30 mouse cellular contexts compared by ENCODE assay signal in genomic region chr1:91123004-91123403, GRCm38 (mm10). TPM values are rescaled to one million over a fixed set of nuclear protein-coding genes. Genes with fewer than 3 reads are reported as not detected.
"Had no signal": no experiment of that assay in that cellular context is flagged by ENCODE, and none has a peak within 500 bp of the region (broad histone marks: within the 10 kb centered on the region; RNA-seq: fewer than 3 reads in every experiment).

No protein-coding gene starts in this region.

- H3K4me1 ChIP-seq: embryonic facial prominence, embryonic 13.5 days; embryonic facial prominence, embryonic 15.5 days; forebrain, embryonic 12.5 days; forebrain, embryonic 13.5 days; forebrain, embryonic 15.5 days had no signal

- H3K4me3 ChIP-seq: embryonic facial prominence, embryonic 10.5 days; embryonic facial prominence, embryonic 12.5 days; embryonic facial prominence, embryonic 13.5 days; embryonic facial prominence, embryonic 15.5 days; erythroblast, embryonic 14.5 days; forebrain, embryonic 10.5 days; forebrain, embryonic 12.5 days; forebrain, embryonic 13.5 days; forebrain, embryonic 15.5 days; gastrocnemius, adult 2 months had no signal

- ATAC-seq: forebrain, embryonic 13.5 days; forebrain, embryonic 14.5 days; forebrain, embryonic 15.5 days; forebrain, embryonic 16.5 days; forebrain, postnatal 0 days had no signal

- H3K4me2 ChIP-seq: embryonic facial prominence, embryonic 12.5 days; embryonic facial prominence, embryonic 13.5 days; embryonic facial prominence, embryonic 15.5 days; forebrain, embryonic 12.5 days; forebrain, embryonic 13.5 days; forebrain, embryonic 15.5 days had no signal

- DNase-seq: cerebellum, adult 2 months; cerebellum, adult 8-10 months; cerebellum, adult 9-10 months; cerebellum, adult 9-11 months; cerebellum, postnatal 10 days; cerebellum, postnatal 14 days; cerebellum, postnatal 25 days; cerebellum, postnatal 36 days; embryo, embryonic 11 days; forebrain, postnatal 0 days; gastrocnemius, adult 2 months; gastrocnemius, postnatal 10 days; gastrocnemius, postnatal 14 days; gastrocnemius, postnatal 25 days; gastrocnemius, postnatal 36 days; heart, adult 18-20 months had no signal

- H3K9me3 ChIP-seq: embryonic facial prominence, embryonic 10.5 days; embryonic facial prominence, embryonic 12.5 days; embryonic facial prominence, embryonic 13.5 days; embryonic facial prominence, embryonic 15.5 days; forebrain, embryonic 12.5 days; forebrain, embryonic 13.5 days; forebrain, embryonic 15.5 days had no signal

- H3K9ac ChIP-seq: embryonic facial prominence, embryonic 12.5 days; embryonic facial prominence, embryonic 13.5 days; embryonic facial prominence, embryonic 15.5 days; forebrain, embryonic 12.5 days; forebrain, embryonic 13.5 days; forebrain, embryonic 15.5 days; forebrain, postnatal 0 days had no signal

- H3K27ac ChIP-seq: embryonic facial prominence, embryonic 10.5 days; embryonic facial prominence, embryonic 12.5 days; embryonic facial prominence, embryonic 13.5 days; embryonic facial prominence, embryonic 15.5 days; forebrain, embryonic 10.5 days; forebrain, embryonic 12.5 days; forebrain, embryonic 13.5 days; forebrain, embryonic 15.5 days; gastrocnemius, adult 2 months had no signal

- H3K27me3 ChIP-seq: embryonic facial prominence, embryonic 12.5 days; embryonic facial prominence, embryonic 13.5 days; embryonic facial prominence, embryonic 15.5 days; forebrain, embryonic 12.5 days; forebrain, embryonic 13.5 days; forebrain, embryonic 15.5 days had no signal

RNA-seq across cellular contexts. Expression of gene Rbm44, which starts 21.9 kb away (rescaled TPM):
- total RNA-seq: gastrocnemius, adult 18-20 months; gastrocnemius, adult 2 months; gastrocnemius, adult 8-10 months; gastrocnemius, postnatal 14 days; gastrocnemius, postnatal 25 days; gastrocnemius, postnatal 36 days; heart, adult 18-20 months; heart, adult 8-10 months had no signal
- polyA plus RNA-seq: erythroblast, embryonic 14.5 days had no signal
